Mouse (Mus musculus) heart, embryonic 10.5 days (tissue): Measurements from ENCODE around the gene Hist1h4j. TPM values are rescaled to one million over a fixed set of nuclear protein-coding genes. Genes with fewer than 3 reads are reported as not detected.
A peak's percentile ranks its signal among the peaks of the same experiment; 100 is the strongest.
"Not testable (repeated sequence)": the region's sequence is repeated elsewhere in the genome, so short reads cannot be mapped to it uniquely, and the experiment has no call there.

Experiments
- DNase-seq: peaks from one replicate; pipeline ENCODE4 v3.0.0-alpha.2; 2017; ENCODE audit warnings: low spot score
- H3K27ac ChIP-seq: fragments of 300-500 bp; sonication (generic); 2 replicates; pipeline ENCODE4 v1.5.1; 2016; ENCODE audit warnings: mild to moderate bottlenecking
- H3K27me3 ChIP-seq: fragments of 300-500 bp; sonication (generic); 2 replicates; pipeline ENCODE4 v1.6.1; 2016; ENCODE audit warnings: mild to moderate bottlenecking; ENCODE audit not compliant: poor library complexity, insufficient read depth, severe bottlenecking
- H3K36me3 ChIP-seq: fragments of 300-500 bp; sonication (generic); 2 replicates; pipeline ENCODE4 v1.6.1; 2016; ENCODE audit warnings: mild to moderate bottlenecking, moderate library complexity
- H3K4me1 ChIP-seq: fragments of 300-500 bp; sonication (generic); 2 replicates; pipeline ENCODE4 v1.6.1; 2016; ENCODE audit warnings: mild to moderate bottlenecking
- H3K4me3 ChIP-seq: fragments of 300-500 bp; sonication (generic); 2 replicates; pipeline ENCODE4 v1.5.1; 2016; ENCODE audit warnings: mild to moderate bottlenecking, moderate library complexity
- H3K9me3 ChIP-seq: fragments of 300-500 bp; sonication (generic); 2 replicates; pipeline ENCODE4 v1.6.1; 2016; ENCODE audit warnings: mild to moderate bottlenecking, moderate library complexity
- WGBS: fragments of 180-500 bp; shearing (Covaris S2); methylation state at CpG from one replicate; pipeline ENCODE4 v1.1.7; 2016; 5-methylcytosine and 5-hydroxymethylcytosine counted together
- microRNA-seq: library from miRNA; unstranded; fragments of <30 nt; microRNA quantifications from one replicate; pipeline ENCODE4, GENCODE M21; 2017
- polyA plus RNA-seq: library from polyadenylated mRNA; unstranded; fragments of >200 nt; fragmentation: Nextera tagmentation; extraction: Ambion mirVana; gene quantifications from 2 replicates; pipeline ENCODE4 v1.2.1, GENCODE M21; 2016

Gene Hist1h4j
- polyA plus RNA-seq, 1 experiment from 2014 or later: 2.0 TPM

GRCm38 (mm10) chr13:21778814-21779766, 44.2 kb downstream of the Hist1h4j start:
- H3K27ac ChIP-seq: peak overlapping the region; percentile 93
- H3K36me3 ChIP-seq: no peaks in the 10 kb centered on the region
- H3K27me3 ChIP-seq: no peaks in the 10 kb centered on the region
- peak; percentile 86 for DNase-seq
- no peaks in the 10 kb centered on the region for H3K9me3 ChIP-seq
- peak overlapping the region; percentile 68 for H3K4me3 ChIP-seq
- H3K4me1 ChIP-seq: peaks cover 13% of the 10 kb centered on the region
- WGBS: 9% methylated on average over 32 of the region's 33 CpGs

- Histone ChIP-seq H3K4me1 (peaks cover 16% of the 10 kb centered on the region), H3K9me3 (no peaks in the 10 kb centered on the region), H3K4me3 (peak within 1 kb of the TSS; percentile 68), H3K36me3 (no peaks in the 10 kb centered on the region), H3K27me3 (no peaks in the 10 kb centered on the region), H3K27ac (peak within 1 kb of the TSS; percentile 93)
- under 1% methylated on average over 44 of the region's 44 CpGs for WGBS
- DNase-seq: peak; percentile 90
These were observed 45.2 kb downstream of the Hist1h4j start, which contains the start of gene Hist1h1b for GRCm38 (mm10) chr13:21779767-21780731. Gene Hist1h1b, minus strand, starts transcription at chr13:21780625.

DNA sequence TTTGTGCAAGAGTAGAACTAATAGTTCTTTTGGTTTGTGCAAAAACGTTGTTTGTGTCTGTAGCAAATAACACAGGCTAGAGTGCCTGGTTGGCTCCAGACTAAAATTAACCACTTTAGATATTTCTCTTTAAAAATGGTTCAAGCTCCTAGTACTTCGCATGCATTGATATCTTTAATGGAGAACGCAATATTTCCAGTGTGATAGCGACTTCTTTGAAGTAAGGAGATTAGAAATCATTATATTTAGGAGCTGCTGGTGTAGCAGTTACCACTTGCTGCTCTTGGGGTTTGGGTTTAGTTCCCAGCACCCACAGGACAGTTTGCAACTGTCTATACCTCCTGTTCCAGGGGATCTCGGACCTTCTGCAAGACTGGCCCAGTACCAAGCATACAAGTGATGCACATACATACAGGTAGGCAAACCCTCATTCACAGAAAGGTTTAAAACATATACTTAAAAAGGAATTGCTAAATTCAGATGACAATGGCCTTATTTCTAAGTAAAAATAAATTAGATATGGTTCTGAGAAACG, 46.2 kb downstream of the Hist1h4j start:
- H3K27ac ChIP-seq: peak overlapping the region; percentile 93
- H3K36me3 ChIP-seq: no peaks in the 10 kb centered on the region
- 41% methylated on average over 6 of the region's 6 CpGs for WGBS
- H3K4me1 ChIP-seq: peaks cover 20% of the 10 kb centered on the region
- DNase-seq: no peak
- no peaks in the 10 kb centered on the region for H3K9me3 ChIP-seq
- no peaks in the 10 kb centered on the region for H3K27me3 ChIP-seq
- peak overlapping the region; percentile 68 for H3K4me3 ChIP-seq

GRCm38 (mm10) chr13:21781639-21782038, 46.8 kb downstream of the Hist1h4j start:
- Histone ChIP-seq H3K36me3 (no peaks in the 10 kb centered on the region), H3K27me3 (no peaks in the 10 kb centered on the region), H3K27ac (peak overlapping the region; percentile 82; the same call in 1 of the 2 replicates), H3K4me1 (peaks cover 22% of the 10 kb centered on the region), H3K9me3 (no peaks in the 10 kb centered on the region), H3K4me3 (no peak overlapping the region)
- 88% methylated on average over 1 of the region's 1 CpGs for whole genome bisulfite sequencing
- DNase-seq: no peak

DNA sequence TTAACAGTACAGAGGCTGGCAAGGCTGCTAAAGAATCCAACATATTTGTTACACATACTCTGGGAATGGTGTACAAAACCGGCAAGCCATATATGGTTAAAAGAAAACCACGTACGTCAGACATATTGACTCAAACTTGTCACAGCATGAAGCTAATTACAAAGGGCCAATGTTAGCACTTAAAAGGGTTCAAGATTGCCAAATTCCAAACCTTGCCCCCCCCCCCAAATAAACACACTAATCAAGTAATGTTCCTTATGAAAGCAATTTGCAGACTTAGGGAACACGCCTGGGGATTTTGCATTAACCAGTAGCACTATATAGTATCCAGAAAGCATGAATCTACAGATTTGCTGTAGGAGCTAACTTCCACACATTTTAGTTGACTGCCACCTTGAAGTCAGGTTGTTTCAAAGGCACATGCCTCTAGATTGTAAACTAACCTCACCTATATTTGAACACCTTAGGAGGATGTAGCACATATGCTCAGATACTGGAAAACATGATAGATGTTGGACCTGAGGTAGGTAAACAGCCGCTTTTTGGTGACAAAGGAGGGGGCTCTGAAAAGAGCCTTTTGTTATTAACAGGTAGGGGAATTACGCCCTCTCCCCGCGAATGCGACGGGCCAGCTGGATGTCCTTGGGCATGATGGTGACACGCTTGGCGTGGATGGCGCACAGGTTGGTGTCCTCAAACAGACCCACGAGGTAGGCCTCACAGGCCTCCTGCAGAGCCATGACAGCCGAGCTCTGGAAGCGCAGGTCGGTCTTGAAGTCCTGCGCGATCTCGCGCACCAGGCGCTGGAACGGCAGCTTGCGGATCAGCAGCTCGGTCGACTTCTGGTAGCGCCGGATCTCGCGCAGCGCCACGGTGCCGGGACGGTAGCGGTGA, 47.7 kb downstream of the Hist1h4j start:
- Histone ChIP-seq H3K4me1 (peaks cover 22% of the 10 kb centered on the region), H3K27ac (peak overlapping the region; percentile 90), H3K4me3 (peak overlapping the region; percentile 57)
- not testable (repeated sequence) for DNase-seq, H3K27me3 ChIP-seq, H3K9me3 ChIP-seq, H3K36me3 ChIP-seq
- 2% methylated on average over 15 of the region's 35 CpGs for WGBS

- Histone ChIP-seq H3K4me1 (peaks cover 24% of the 10 kb centered on the region), H3K27ac (peak within 1 kb of the TSS; percentile 90), H3K36me3 (no peaks in the 10 kb centered on the region), H3K9me3 (no peaks in the 10 kb centered on the region), H3K4me3 (peak within 1 kb of the TSS; percentile 57), H3K27me3 (no peaks in the 10 kb centered on the region)
- peak; percentile 88 for DNase-seq
- 0% methylated on average over 20 of the region's 20 CpGs for WGBS
These were observed 48.4 kb downstream of the Hist1h4j start, which contains the start of gene Hist1h3i for GRCm38 (mm10) chr13:21783255-21783617. Gene Hist1h3i, minus strand, starts transcription at chr13:21783370.

- peak; percentile 80 for DNase-seq
- H3K4me1 ChIP-seq: peaks cover 27% of the 10 kb centered on the region
- H3K9me3 ChIP-seq: no peaks in the 10 kb centered on the region
- no peaks in the 10 kb centered on the region for H3K27me3 ChIP-seq
- peak overlapping the region; percentile 57 for H3K4me3 ChIP-seq
- H3K27ac ChIP-seq: peak overlapping the region; percentile 90
- 4% methylated on average over 9 of the region's 9 CpGs for WGBS
- no peaks in the 10 kb centered on the region for H3K36me3 ChIP-seq
These were observed 48.9 kb downstream of the Hist1h4j start for GRCm38 (mm10) chr13:21783734-21784161.

GRCm38 (mm10) chr13:21784311-21784710, 49.4 kb downstream of the Hist1h4j start:
- peak overlapping the region; percentile 57 for H3K4me3 ChIP-seq

More at GRCm38 (mm10) chr13:21784311-21784710, 49.4 kb downstream of the Hist1h4j start:
- Histone ChIP-seq H3K36me3 (no peaks in the 10 kb centered on the region), H3K27ac (peak overlapping the region; percentile 90), H3K4me1 (peaks cover 27% of the 10 kb centered on the region), H3K9me3 (no peaks in the 10 kb centered on the region), H3K27me3 (no peaks in the 10 kb centered on the region)
- 39% methylated on average over 6 of the region's 6 CpGs for WGBS
- no peak for DNase-seq

Small RNA genes within 50 kb of the gene (microRNA-seq; reads per million reads assigned to microRNA genes)
- gene Gm44357: not detected
- not detected for gene Gm44367
- gene Gm44454: not detected

Other genes starting within 250 kb of the Hist1h4j start
- 0.21 and 0.53 TPM in 2 replicates for gene AK157302, start 239.8 kb upstream of the Hist1h4j start, polyA plus RNA-seq
- gene Gm11273, start 233.6 kb upstream of the Hist1h4j start, polyA plus RNA-seq: 9.0 and 11.6 TPM in 2 replicates
- 5.3 and 7.3 TPM in 2 replicates for gene Zkscan8, start 203.9 kb upstream of the Hist1h4j start, polyA plus RNA-seq
- gene Olfr1366, start 192.3 kb upstream of the Hist1h4j start, polyA plus RNA-seq: 0.05 and 0.07 TPM in 2 replicates
- 0.04 TPM in 1 of 2 replicates, not detected in the other for gene Olfr1535, start 175.2 kb upstream of the Hist1h4j start, polyA plus RNA-seq
- not detected in 2 replicates for gene Olfr1364, start 153.3 kb upstream of the Hist1h4j start, polyA plus RNA-seq
- gene Olfr1362, start 121.0 kb upstream of the Hist1h4j start, polyA plus RNA-seq: not detected in 2 replicates
- not detected in 2 replicates for gene Olfr11, start 92.5 kb upstream of the Hist1h4j start, polyA plus RNA-seq
- gene Olfr1361, start 71.7 kb upstream of the Hist1h4j start, polyA plus RNA-seq: not detected in 2 replicates
- not detected in 2 replicates for gene Olfr1360, start 57.7 kb upstream of the Hist1h4j start, polyA plus RNA-seq
- gene Olfr1359, start 37.0 kb upstream of the Hist1h4j start, polyA plus RNA-seq: not detected in 2 replicates
- 1.4 TPM in 1 of 2 replicates, not detected in the other for gene Hist1h2bl, start 18.9 kb upstream of the Hist1h4j start, polyA plus RNA-seq
- 6.3 and 11.7 TPM in 2 replicates for gene Hist1h2ai, start 18.6 kb upstream of the Hist1h4j start, polyA plus RNA-seq
- gene Hist1h3h, start 17.4 kb upstream of the Hist1h4j start, polyA plus RNA-seq: 3.7 and 3.8 TPM in 2 replicates
- gene Hist1h2bm, start 13.0 kb upstream of the Hist1h4j start, polyA plus RNA-seq: 2.4 and 3.7 TPM in 2 replicates
- gene Hist1h4k, start 15.4 kb downstream of the Hist1h4j start, polyA plus RNA-seq: 2.4 and 3.8 TPM in 2 replicates
- gene Hist1h2ak, start 18.8 kb downstream of the Hist1h4j start, polyA plus RNA-seq: 6.7 and 8.3 TPM in 2 replicates
- 1.2 and 3.0 TPM in 2 replicates for gene Hist1h2bn, start 19.1 kb downstream of the Hist1h4j start, polyA plus RNA-seq
- 12.2 and 12.8 TPM in 2 replicates for gene Hist1h1b, start 45.6 kb downstream of the Hist1h4j start, polyA plus RNA-seq
- 51.2 and 119 TPM in 2 replicates for gene Hist1h3i, start 48.3 kb downstream of the Hist1h4j start, polyA plus RNA-seq
- gene Hist1h2an, start 52.2 kb downstream of the Hist1h4j start, polyA plus RNA-seq: 4.6 and 7.6 TPM in 2 replicates
- gene Hist1h2bp, start 52.4 kb downstream of the Hist1h4j start, polyA plus RNA-seq: 1.00 and 1.6 TPM in 2 replicates
- gene Hist1h2bq, start 75.1 kb downstream of the Hist1h4j start, polyA plus RNA-seq: 9.9 and 15.1 TPM in 2 replicates
- gene Hist1h2ao, start 75.4 kb downstream of the Hist1h4j start, polyA plus RNA-seq: not detected in 2 replicates
- gene Hist1h4m, start 76.7 kb downstream of the Hist1h4j start, polyA plus RNA-seq: not detected in 2 replicates
- gene Hist1h4n, start 97.1 kb downstream of the Hist1h4j start, polyA plus RNA-seq: 3.8 and 9.2 TPM in 2 replicates
- 2,387 and 3,574 TPM in 2 replicates for gene Hist1h2ap, start 98.4 kb downstream of the Hist1h4j start, polyA plus RNA-seq
- gene Hist1h2br, start 98.7 kb downstream of the Hist1h4j start, polyA plus RNA-seq: 9.9 and 15.3 TPM in 2 replicates
- 7.4 and 9.1 TPM in 2 replicates for gene Zfp184, start 210.0 kb downstream of the Hist1h4j start, polyA plus RNA-seq
- gene Pom121l2, start 246.1 kb downstream of the Hist1h4j start, polyA plus RNA-seq: 0.09 TPM in 1 of 2 replicates, not detected in the other